In the genomic region with DNA sequence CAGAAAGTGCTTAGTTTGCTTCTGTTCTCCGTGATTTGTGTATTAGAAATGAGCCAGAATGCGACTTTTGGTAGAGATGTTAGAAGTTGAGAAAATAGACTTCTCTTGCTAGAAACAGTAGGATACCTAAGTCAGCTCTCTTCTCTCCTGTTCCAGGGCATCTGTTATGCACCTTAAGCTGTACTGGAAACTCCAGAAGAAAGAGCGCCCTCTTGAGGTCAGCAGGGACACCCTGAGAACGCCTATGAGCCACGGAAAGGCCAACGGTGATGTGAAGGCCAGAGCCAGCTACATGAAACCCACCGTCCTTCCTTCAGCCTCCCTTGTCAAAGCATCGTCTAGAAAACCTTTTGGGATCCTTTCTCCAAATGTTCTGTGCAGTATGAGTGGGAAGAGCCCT, we compare ENCODE assay signal across 9 mouse cellular contexts. TPM values are rescaled to one million over a fixed set of nuclear protein-coding genes. Genes with fewer than 3 reads are reported as not detected.
A peak's percentile ranks its signal among the peaks of the same experiment; 100 is the strongest.
DNase-seq lines count a peak whose midpoint lies in the region; ATAC-seq and TF ChIP-seq lines count a peak whose summit lies in the region.
"Had no signal": no experiment of that assay in that cellular context is flagged by ENCODE, and none has a peak within 500 bp of the region (broad histone marks: within the 10 kb centered on the region; RNA-seq: fewer than 3 reads in every experiment).

No protein-coding gene starts in this region.

- peaks cover 8% of the 10 kb centered on the region; the same call in 1 of the 2 replicates for H3K36me3 ChIP-seq in intestine, postnatal 0 days (ENCODE audit: control insufficient read depth, insufficient read depth)
- H3K36me3 ChIP-seq in intestine, embryonic 16.5 days (ENCODE audit: control insufficient read depth, insufficient read depth, low read length) = no peaks in the 10 kb centered on the region

- H3K9ac ChIP-seq in intestine, postnatal 0 days (ENCODE audit: low read depth, low read length) = no peak overlapping the region
- no peak overlapping the region for H3K9ac ChIP-seq in intestine, embryonic 16.5 days (ENCODE audit: low read depth, low read length)
- H3K9ac ChIP-seq: embryonic facial prominence, embryonic 12.5 days had no signal

- WGBS in intestine, postnatal 0 days = 39% methylated on average over 8 of the region's 8 CpGs
- WGBS in intestine, embryonic 16.5 days = 34% methylated on average over 8 of the region's 8 CpGs

- H3K9me3 ChIP-seq in intestine, postnatal 0 days (ENCODE audit: control insufficient read depth) = no peaks in the 10 kb centered on the region
- no peaks in the 10 kb centered on the region for H3K9me3 ChIP-seq in intestine, embryonic 16.5 days (ENCODE audit: control insufficient read depth, low read length)
- H3K9me3 ChIP-seq: embryonic facial prominence, embryonic 12.5 days had no signal

- no peak overlapping the region for H3K27ac ChIP-seq in intestine, postnatal 0 days (ENCODE audit: low read depth, low read length)
- no peak overlapping the region for H3K27ac ChIP-seq in intestine, embryonic 16.5 days (ENCODE audit: low read length)
- H3K27ac ChIP-seq: embryonic facial prominence, embryonic 12.5 days had no signal

- peak; percentile 73 for DNase-seq in MN1 (ENCODE audit: low spot score)
- DNase-seq in cerebellum, adult 18-20 months = peak; percentile 71 to 74
- DNase-seq in gastrocnemius, adult 8-10 months (ENCODE audit: low spot score in 2 of 2) = peak; percentile 32
- DNase-seq in kidney, postnatal 4 days = peak; percentile 48 to 67
- peak; percentile 78 for DNase-seq in lung, postnatal 14 days
- peak; percentile 62 for DNase-seq in telencephalon, adult 2 months (ENCODE audit: low read depth, low spot score)

- H3K4me1 ChIP-seq in intestine, postnatal 0 days (replicated peaks; ENCODE audit: control insufficient read depth, insufficient read depth, low read length) = peaks cover 5% of the 10 kb centered on the region
- H3K4me1 ChIP-seq in intestine, embryonic 16.5 days (ENCODE audit: control insufficient read depth, insufficient read depth, low read length) = peaks cover 8% of the 10 kb centered on the region

- H3K4me2 ChIP-seq in intestine, postnatal 0 days (replicated peaks; ENCODE audit: low read depth) = no peak overlapping the region
- no peak overlapping the region for H3K4me2 ChIP-seq in intestine, embryonic 16.5 days (ENCODE audit: low read depth, low read length)
- H3K4me2 ChIP-seq: embryonic facial prominence, embryonic 12.5 days had no signal

- no peak for ATAC-seq in intestine, postnatal 0 days
- no peak for ATAC-seq in intestine, embryonic 16.5 days

- peak; percentile 85 for TF ChIP-seq CTCF in intestine, postnatal 0 days (IDR thresholded peaks at IDR 0.05; ENCODE audit: low read depth)

- no peak overlapping the region for H3K4me3 ChIP-seq in intestine, postnatal 0 days (ENCODE audit: low read depth, low read length)
- H3K4me3 ChIP-seq in intestine, embryonic 16.5 days (ENCODE audit: low read length) = no peak overlapping the region
- H3K4me3 ChIP-seq: embryonic facial prominence, embryonic 12.5 days had no signal

- no peaks in the 10 kb centered on the region for H3K27me3 ChIP-seq in intestine, postnatal 0 days (replicated peaks; ENCODE audit: control insufficient read depth, insufficient read depth, low read length)
- H3K27me3 ChIP-seq in intestine, embryonic 16.5 days (replicated peaks; ENCODE audit: control insufficient read depth, insufficient read depth, low read length) = no peaks in the 10 kb centered on the region
- H3K27me3 ChIP-seq: embryonic facial prominence, embryonic 12.5 days had no signal

RNA-seq across cellular contexts. Expression of a gene that starts 41.4 kb away (rescaled TPM):
- 6.4 and 7.8 TPM in 2 replicates for polyA plus RNA-seq in intestine, postnatal 0 days (2015; fragmentation: Nextera tagmentation; extraction: Ambion mirVana)
- polyA plus RNA-seq in intestine, embryonic 16.5 days (2015; fragmentation: Nextera tagmentation; extraction: Ambion mirVana) = 11.4 and 11.7 TPM in 2 replicates
- 1 to 10 TPM; 7.4 to 9.8 (median 8.4) TPM for total RNA-seq in gastrocnemius, adult 8-10 months (2022)
